ENCODE assay signal across 29 mouse cellular contexts in the genomic region with DNA sequence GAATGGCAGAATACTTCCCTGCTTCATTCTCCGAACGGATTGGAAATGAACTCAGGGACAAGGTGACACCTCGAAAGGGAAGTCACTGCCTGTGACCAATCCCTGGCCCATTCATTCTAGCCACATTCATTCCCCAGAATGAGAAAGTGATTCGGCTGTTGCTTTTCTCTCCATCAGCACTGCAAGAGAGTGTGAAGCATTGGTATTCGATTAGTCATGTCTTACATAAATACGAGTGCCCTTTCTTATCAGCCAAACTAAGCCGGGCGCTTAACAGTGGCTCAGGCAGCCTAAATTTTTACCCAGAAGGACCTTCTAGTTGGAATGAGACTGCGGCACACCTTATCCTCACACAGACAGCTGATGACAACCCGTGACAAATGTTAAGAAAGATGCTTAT.
DNase-seq lines count a peak whose midpoint lies in the region; ATAC-seq lines count a peak whose summit lies in the region.
"Had no signal": no experiment of that assay in that cellular context is flagged by ENCODE, and none has a peak within 500 bp of the region (broad histone marks: within the 10 kb centered on the region; RNA-seq: fewer than 3 reads in every experiment).

No protein-coding gene starts in this region.

- DNase-seq in heart, adult 9 months (ENCODE audit: low spot score in 2 of 2) = no peak
- no peak for DNase-seq in heart, embryonic 10.5 days (ENCODE audit: low spot score)
- peak; percentile 12 for DNase-seq in midbrain, embryonic 14.5 days
- DNase-seq in embryo, embryonic 10 days (ENCODE audit: low spot score) = no peak
- DNase-seq: adrenal gland, adult 2 months; adrenal gland, postnatal 14 days; B cell, adult 2 months; cerebellum, adult 11-12 months; cerebellum, adult 8-10 months; cerebellum, postnatal 10 days; cerebellum, postnatal 36 days; forebrain, postnatal 0 days; gastrocnemius, adult 2 months; gastrocnemius, postnatal 14 days; heart, adult 18-20 months; heart, postnatal 36 days; kidney, adult 18-20 months; kidney, adult 9 months had no signal

- no peak for ATAC-seq in heart, embryonic 12.5 days (ENCODE audit: insufficient number of reproducible peaks, low FRiP score)
- ATAC-seq in heart, embryonic 15.5 days (replicated peaks; ENCODE audit: insufficient number of reproducible peaks, insufficient read depth, low FRiP score, low read depth) = no peak
- ATAC-seq in midbrain, embryonic 14.5 days (ENCODE audit: low FRiP score, low TSS enrichment) = no peak
- no peak for ATAC-seq in midbrain, embryonic 15.5 days (replicated peaks)
- ATAC-seq: forebrain, embryonic 13.5 days; forebrain, postnatal 0 days; hindbrain, postnatal 0 days; inflammation-experienced regulatory T-cells, adult 6 months; intestine, embryonic 16.5 days had no signal

- no peak overlapping the region for H3K4me3 ChIP-seq in heart, embryonic 12.5 days
- no peak overlapping the region for H3K4me3 ChIP-seq in heart, embryonic 15.5 days
- no peak overlapping the region for H3K4me3 ChIP-seq in heart, embryonic 10.5 days
- H3K4me3 ChIP-seq in midbrain, embryonic 14.5 days (replicated peaks; ENCODE audit: low read depth, low read length) = no peak overlapping the region
- H3K4me3 ChIP-seq in midbrain, embryonic 15.5 days = no peak overlapping the region
- H3K4me3 ChIP-seq: forebrain, embryonic 10.5 days; forebrain, embryonic 13.5 days; gastrocnemius, adult 2 months had no signal

- H3K4me1 ChIP-seq in heart, embryonic 12.5 days (replicated peaks) = peaks cover 13% of the 10 kb centered on the region; the same call in 1 of the 2 replicates
- H3K4me1 ChIP-seq in heart, embryonic 15.5 days (replicated peaks) = peaks cover 11% of the 10 kb centered on the region
- peaks cover 16% of the 10 kb centered on the region for H3K4me1 ChIP-seq in heart, embryonic 10.5 days
- H3K4me1 ChIP-seq in midbrain, embryonic 14.5 days (ENCODE audit: control insufficient read depth, insufficient read depth, low read length) = 0 out of 2 replicates have a peak, but pooled peaks cover 3% of the 10 kb centered on the region
- 0 out of 2 replicates have a peak, but pooled peaks cover 3% of the 10 kb centered on the region for H3K4me1 ChIP-seq in midbrain, embryonic 15.5 days

- H3K4me2 ChIP-seq in heart, embryonic 12.5 days = peak overlapping the region; percentile 31; the same call in 1 of the 2 replicates
- peak overlapping the region; percentile 26; the same call in 1 of the 2 replicates for H3K4me2 ChIP-seq in heart, embryonic 15.5 days
- H3K4me2 ChIP-seq in midbrain, embryonic 14.5 days (ENCODE audit: low read length) = no peak overlapping the region
- H3K4me2 ChIP-seq in midbrain, embryonic 15.5 days = no peak overlapping the region
- H3K4me2 ChIP-seq: forebrain, embryonic 13.5 days; hindbrain, embryonic 14.5 days had no signal

- H3K36me3 ChIP-seq in heart, embryonic 12.5 days = no peaks in the 10 kb centered on the region
- H3K36me3 ChIP-seq in heart, embryonic 15.5 days = no peaks in the 10 kb centered on the region
- no peaks in the 10 kb centered on the region for H3K36me3 ChIP-seq in heart, embryonic 10.5 days
- H3K36me3 ChIP-seq in midbrain, embryonic 14.5 days (ENCODE audit: control insufficient read depth, insufficient read depth, low read length) = no peaks in the 10 kb centered on the region
- H3K36me3 ChIP-seq in midbrain, embryonic 15.5 days (replicated peaks) = no peaks in the 10 kb centered on the region
- H3K36me3 ChIP-seq: forebrain, embryonic 10.5 days; G1E had no signal

- no peak overlapping the region for H3K27ac ChIP-seq in heart, embryonic 12.5 days (ENCODE audit: poor library complexity, severe bottlenecking)
- no peak overlapping the region for H3K27ac ChIP-seq in heart, embryonic 15.5 days
- H3K27ac ChIP-seq in heart, embryonic 10.5 days = no peak overlapping the region
- H3K27ac ChIP-seq in midbrain, embryonic 14.5 days (replicated peaks; ENCODE audit: low read depth, low read length) = no peak overlapping the region
- H3K27ac ChIP-seq in midbrain, embryonic 15.5 days = no peak overlapping the region
- H3K27ac ChIP-seq: forebrain, embryonic 10.5 days; forebrain, embryonic 13.5 days; gastrocnemius, adult 2 months; hindbrain, embryonic 14.5 days; hindbrain, postnatal 0 days had no signal

- no peaks in the 10 kb centered on the region for H3K9me3 ChIP-seq in heart, embryonic 12.5 days (replicated peaks)
- H3K9me3 ChIP-seq in heart, embryonic 15.5 days (replicated peaks) = no peaks in the 10 kb centered on the region
- no peaks in the 10 kb centered on the region for H3K9me3 ChIP-seq in heart, embryonic 10.5 days
- H3K9me3 ChIP-seq in midbrain, embryonic 14.5 days (ENCODE audit: control insufficient read depth, low read length) = no peaks in the 10 kb centered on the region
- H3K9me3 ChIP-seq in midbrain, embryonic 15.5 days = no peaks in the 10 kb centered on the region
- H3K9me3 ChIP-seq: forebrain, embryonic 10.5 days; forebrain, embryonic 13.5 days had no signal

- H3K9ac ChIP-seq in heart, embryonic 12.5 days = no peak overlapping the region
- H3K9ac ChIP-seq in heart, embryonic 15.5 days = no peak overlapping the region
- no peak overlapping the region for H3K9ac ChIP-seq in midbrain, embryonic 14.5 days (replicated peaks; ENCODE audit: low read length)
- H3K9ac ChIP-seq in midbrain, embryonic 15.5 days = no peak overlapping the region
- H3K9ac ChIP-seq: forebrain, embryonic 13.5 days; forebrain, postnatal 0 days; hindbrain, embryonic 14.5 days had no signal

- WGBS in heart, embryonic 12.5 days = 40% methylated on average over 10 of the region's 10 CpGs
- WGBS in heart, embryonic 15.5 days = 47% methylated on average over 10 of the region's 10 CpGs
- WGBS in heart, embryonic 10.5 days = 57% methylated on average over 10 of the region's 10 CpGs
- WGBS in midbrain, embryonic 14.5 days = 80% methylated on average over 10 of the region's 10 CpGs
- 81% methylated on average over 10 of the region's 10 CpGs for WGBS in midbrain, embryonic 15.5 days

- no peaks in the 10 kb centered on the region for H3K27me3 ChIP-seq in heart, embryonic 12.5 days (replicated peaks)
- H3K27me3 ChIP-seq in heart, embryonic 15.5 days = no peaks in the 10 kb centered on the region
- no peaks in the 10 kb centered on the region for H3K27me3 ChIP-seq in heart, embryonic 10.5 days (ENCODE audit: insufficient read depth, poor library complexity, severe bottlenecking)
- H3K27me3 ChIP-seq in midbrain, embryonic 14.5 days (ENCODE audit: control insufficient read depth, insufficient read depth, low read length) = no peaks in the 10 kb centered on the region
- no peaks in the 10 kb centered on the region for H3K27me3 ChIP-seq in midbrain, embryonic 15.5 days (replicated peaks)
- H3K27me3 ChIP-seq: CH12.LX; forebrain, embryonic 13.5 days had no signal

Comparison
In these comparisons a context has a peak if more than half of its experiments do, and no peak if none do; other contexts are left out.
1. H3K4me2 ChIP-seq: peak in heart, embryonic 12.5 days (single experiment) and heart, embryonic 15.5 days (single experiment); none in midbrain, embryonic 14.5 days (single experiment) and midbrain, embryonic 15.5 days (single experiment).